Mouse (Mus musculus) cortical plate, adult 2 months (tissue): ENCODE data around the gene Znrf4.

Experiments used
- CTCF ChIP-seq: fragments of 200-500 bp; IDR thresholded peaks from 2 replicates; pipeline ENCODE4 v1.5.1; 2011; ENCODE audit warnings: mild to moderate bottlenecking, control low read depth, low read length; ENCODE audit not compliant: insufficient read depth; ENCODE audit errors: extremely low read depth
- POLR2A ChIP-seq: fragments of 200-500 bp; IDR thresholded peaks from 2 replicates; pipeline ENCODE4 v1.6.1; 2011; ENCODE audit warnings: mild to moderate bottlenecking, low read length, control low read depth; ENCODE audit not compliant: insufficient read depth; ENCODE audit errors: extremely low read depth

DNA sequence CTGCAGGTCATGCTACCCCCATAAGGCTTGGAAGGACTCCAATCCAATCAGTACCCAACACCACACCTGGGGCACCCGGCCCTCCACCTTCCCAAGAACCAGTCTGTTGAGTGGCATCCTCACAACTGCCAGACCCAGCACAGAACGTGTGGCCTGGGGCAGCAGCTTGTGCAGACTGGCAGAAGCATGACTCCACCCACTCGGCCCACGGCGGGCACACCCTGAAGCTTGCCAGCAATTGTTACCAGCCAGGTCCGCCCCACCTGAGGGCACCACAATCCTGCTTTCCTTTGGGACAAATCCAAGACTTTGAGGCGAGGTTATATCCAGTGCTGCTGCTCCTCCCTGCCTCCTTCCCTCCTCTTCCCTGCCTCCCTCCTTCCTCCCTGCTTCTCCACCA, 47.4 kb downstream of the Znrf4 start:
- TF ChIP-seq POLR2A (no peak), CTCF (no peak)
